In the genomic region with DNA sequence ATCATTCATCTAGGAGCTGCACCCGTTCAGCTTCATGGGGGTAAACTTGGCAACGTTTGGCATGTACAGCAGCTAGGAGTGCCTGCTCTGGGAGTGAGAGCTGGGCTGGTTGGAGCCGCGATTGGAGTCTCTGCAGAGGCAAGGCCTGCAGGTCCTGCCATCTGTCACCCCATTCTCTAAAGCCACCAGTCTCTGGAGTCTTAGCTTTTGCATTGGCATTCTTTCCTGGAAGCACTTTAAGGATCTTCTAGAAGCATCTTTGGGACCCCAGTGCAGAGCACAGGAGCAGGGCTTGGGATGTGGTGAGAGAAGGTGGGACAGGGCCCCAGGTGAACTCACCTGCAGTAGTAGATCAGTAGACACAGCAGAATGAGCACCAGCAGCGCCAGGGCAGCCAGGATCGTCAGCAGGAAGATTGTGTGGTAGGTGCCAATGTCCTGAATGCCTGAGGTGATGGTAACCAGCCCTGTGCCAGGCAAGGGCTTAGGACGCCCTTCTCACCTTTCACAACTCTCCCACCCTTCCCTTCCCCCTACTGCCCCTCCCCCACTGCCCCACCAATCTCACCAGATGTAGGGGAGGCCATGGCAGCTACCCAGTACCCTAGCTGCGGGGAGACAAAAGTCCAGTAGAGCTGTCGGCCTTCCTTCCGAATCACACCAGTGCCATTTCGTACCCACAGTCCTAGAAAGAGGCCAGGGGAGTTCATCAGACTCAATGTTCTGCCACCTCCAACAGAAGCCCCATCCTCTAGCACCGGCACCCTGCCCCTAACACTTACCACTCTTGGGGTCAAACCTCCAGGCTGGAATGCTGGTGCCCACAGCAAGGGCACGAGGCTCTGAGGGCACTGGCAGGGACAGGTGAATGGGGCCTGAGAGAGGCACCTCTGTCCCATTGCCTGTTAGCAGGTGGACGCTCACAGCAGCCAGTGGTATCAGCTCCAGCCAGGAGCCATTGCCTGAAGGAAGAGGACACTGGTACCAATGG, we compare ENCODE assay signal across 12 mouse cellular contexts. TPM values are rescaled to one million over a fixed set of nuclear protein-coding genes. Genes with fewer than 3 reads are reported as not detected.
DNase-seq lines count a peak whose midpoint lies in the region; ATAC-seq and TF ChIP-seq lines count a peak whose summit lies in the region.
"Had no signal": no experiment of that assay in that cellular context is flagged by ENCODE, and none has a peak within 500 bp of the region (broad histone marks: within the 10 kb centered on the region; RNA-seq: fewer than 3 reads in every experiment).

No protein-coding gene starts in this region.

- H3K27ac ChIP-seq in heart, embryonic 11.5 days (ENCODE audit: low read depth, low read length): no peak overlapping the region
- H3K27ac ChIP-seq in midbrain, embryonic 11.5 days (ENCODE audit: low read depth, low read length): no peak overlapping the region
- no peak overlapping the region for H3K27ac ChIP-seq in midbrain, embryonic 15.5 days
- H3K27ac ChIP-seq in hindbrain, postnatal 0 days: no peak overlapping the region
- H3K27ac ChIP-seq: limb, embryonic 15.5 days; lung, embryonic 15.5 days had no signal

- intact Hi-C loops in heart, postnatal 25 days (cut with DNase I): no loop called here

- H3K4me3 ChIP-seq in heart, embryonic 11.5 days (ENCODE audit: low read depth, low read length): peak overlapping the region; percentile 58
- no peak overlapping the region for H3K4me3 ChIP-seq in midbrain, embryonic 11.5 days (ENCODE audit: low read depth, low read length)
- H3K4me3 ChIP-seq in midbrain, embryonic 15.5 days: no peak overlapping the region
- H3K4me3 ChIP-seq in hindbrain, postnatal 0 days (ENCODE audit: low read length): no peak overlapping the region

- DNase-seq in heart, postnatal 25 days (ENCODE audit: low spot score): no peak
- peak; percentile 80 for DNase-seq in midbrain, embryonic 11.5 days (ENCODE audit: low spot score, missing footprints)
- peak; percentile 69 to 72 for DNase-seq in cerebellum, postnatal 10 days
- peak; percentile 33 for DNase-seq in hindbrain, postnatal 0 days (ENCODE audit: low spot score)
- no peak for DNase-seq in thymus, postnatal 36 days
- DNase-seq in ovary, postnatal 36 days (ENCODE audit: low spot score): no peak
- DNase-seq: adrenal gland, adult 2 months; heart, adult 18-20 months had no signal

- ATAC-seq in heart, embryonic 11.5 days (replicated peaks; ENCODE audit: insufficient number of reproducible peaks, low FRiP score, low TSS enrichment): no peak
- ATAC-seq in midbrain, embryonic 11.5 days (ENCODE audit: low FRiP score): no peak
- no peak for ATAC-seq in midbrain, embryonic 15.5 days (replicated peaks)
- no peak for ATAC-seq in hindbrain, postnatal 0 days

- 77% methylated on average over 14 of the region's 14 CpGs for WGBS in heart, embryonic 11.5 days (ENCODE audit: insufficient replicate concordance)
- 77% methylated on average over 14 of the region's 14 CpGs for WGBS in midbrain, embryonic 11.5 days
- 78% methylated on average over 14 of the region's 14 CpGs for WGBS in midbrain, embryonic 15.5 days
- 69% methylated on average over 14 of the region's 14 CpGs for WGBS in hindbrain, postnatal 0 days

- peaks cover 21% of the 10 kb centered on the region for H3K36me3 ChIP-seq in heart, embryonic 11.5 days (ENCODE audit: control insufficient read depth, insufficient read depth, low read length)
- H3K36me3 ChIP-seq in midbrain, embryonic 11.5 days (ENCODE audit: control insufficient read depth, insufficient read depth, low read length): peaks cover 29% of the 10 kb centered on the region
- H3K36me3 ChIP-seq in midbrain, embryonic 15.5 days (replicated peaks): peaks cover 47% of the 10 kb centered on the region
- H3K36me3 ChIP-seq in hindbrain, postnatal 0 days (ENCODE audit: insufficient read depth, low read length): peaks cover 55% of the 10 kb centered on the region

- H3K4me1 ChIP-seq in heart, embryonic 11.5 days (ENCODE audit: control insufficient read depth, insufficient read depth, low read length): peaks cover 25% of the 10 kb centered on the region
- peaks cover 24% of the 10 kb centered on the region for H3K4me1 ChIP-seq in midbrain, embryonic 11.5 days (ENCODE audit: control insufficient read depth, insufficient read depth, low read length)
- H3K4me1 ChIP-seq in midbrain, embryonic 15.5 days: peaks cover 34% of the 10 kb centered on the region
- 0 out of 2 replicates have a peak, but pooled peaks cover 8% of the 10 kb centered on the region for H3K4me1 ChIP-seq in hindbrain, postnatal 0 days (ENCODE audit: insufficient read depth, low read length)

- TF ChIP-seq CTCF in hindbrain, postnatal 0 days (IDR thresholded peaks at IDR 0.05; ENCODE audit: low read depth): no peak

- peak overlapping the region; percentile 98; the same call in 1 of the 2 replicates for H3K4me2 ChIP-seq in heart, embryonic 11.5 days
- no peak overlapping the region for H3K4me2 ChIP-seq in midbrain, embryonic 11.5 days
- H3K4me2 ChIP-seq in midbrain, embryonic 15.5 days: no peak overlapping the region
- H3K4me2 ChIP-seq in hindbrain, postnatal 0 days (ENCODE audit: low read depth, low read length): no peak overlapping the region

- H3K27me3 ChIP-seq in heart, embryonic 11.5 days (ENCODE audit: control insufficient read depth, insufficient read depth, low read length): peaks cover 12% of the 10 kb centered on the region
- peaks cover 11% of the 10 kb centered on the region for H3K27me3 ChIP-seq in midbrain, embryonic 11.5 days (ENCODE audit: control insufficient read depth, insufficient read depth, low read length)
- no peaks in the 10 kb centered on the region for H3K27me3 ChIP-seq in midbrain, embryonic 15.5 days (replicated peaks)
- no peaks in the 10 kb centered on the region for H3K27me3 ChIP-seq in hindbrain, postnatal 0 days (ENCODE audit: insufficient read depth, low read length)

- no peaks in the 10 kb centered on the region for H3K9me3 ChIP-seq in heart, embryonic 11.5 days (replicated peaks; ENCODE audit: control insufficient read depth, low read length)
- no peaks in the 10 kb centered on the region for H3K9me3 ChIP-seq in midbrain, embryonic 11.5 days (ENCODE audit: control insufficient read depth, low read length)
- H3K9me3 ChIP-seq in midbrain, embryonic 15.5 days: no peaks in the 10 kb centered on the region
- no peaks in the 10 kb centered on the region for H3K9me3 ChIP-seq in hindbrain, postnatal 0 days (ENCODE audit: low read length)
- H3K9me3 ChIP-seq: limb, embryonic 15.5 days; lung, embryonic 15.5 days had no signal

- H3K9ac ChIP-seq in heart, embryonic 11.5 days (ENCODE audit: low read depth, low read length): no peak overlapping the region
- no peak overlapping the region for H3K9ac ChIP-seq in midbrain, embryonic 11.5 days (ENCODE audit: low read length)
- no peak overlapping the region for H3K9ac ChIP-seq in midbrain, embryonic 15.5 days
- no peak overlapping the region for H3K9ac ChIP-seq in hindbrain, postnatal 0 days (replicated peaks; ENCODE audit: low read length)
- H3K9ac ChIP-seq: limb, embryonic 15.5 days had no signal

RNA-seq across cellular contexts. Expression of gene Fam171a2, which starts 8.1 kb away (rescaled TPM):
- polyA plus RNA-seq in heart, embryonic 11.5 days (2014; fragmentation: Nextera tagmentation; extraction: Ambion mirVana): 3.1 and 5.1 TPM in 2 replicates
- 1 to 10 TPM; 5.8 to 6.5 TPM for total RNA-seq in heart, postnatal 25 days (2021)
- 7.2 and 10.6 TPM in 2 replicates for polyA plus RNA-seq in midbrain, embryonic 11.5 days (2014; fragmentation: Nextera tagmentation; extraction: Ambion mirVana)
- 28.7 and 36.4 TPM in 2 replicates for polyA plus RNA-seq in midbrain, embryonic 15.5 days (2015; fragmentation: Nextera tagmentation; extraction: Ambion mirVana)
- total RNA-seq in hindbrain, postnatal 0 days (2014; rRNA removed): 546 and 699 TPM in 2 replicates
- polyA plus RNA-seq in hindbrain, postnatal 0 days (2015; fragmentation: Nextera tagmentation; extraction: Ambion mirVana): 20.6 and 21.0 TPM in 2 replicates

RNA-seq across cellular contexts. Expression of gene Grn, which starts 9.3 kb away (rescaled TPM):
- polyA plus RNA-seq in heart, embryonic 11.5 days (2014; fragmentation: Nextera tagmentation; extraction: Ambion mirVana): 110 and 113 TPM in 2 replicates
- total RNA-seq in heart, postnatal 25 days (2021): 100 to 1,000 TPM; 101 to 104 TPM
- 36.8 and 39.3 TPM in 2 replicates for polyA plus RNA-seq in midbrain, embryonic 11.5 days (2014; fragmentation: Nextera tagmentation; extraction: Ambion mirVana)
- 75.2 and 82.0 TPM in 2 replicates for polyA plus RNA-seq in midbrain, embryonic 15.5 days (2015; fragmentation: Nextera tagmentation; extraction: Ambion mirVana)
- 85.6 and 98.5 TPM in 2 replicates for total RNA-seq in hindbrain, postnatal 0 days (2014; rRNA removed)
- 98.4 and 104 TPM in 2 replicates for polyA plus RNA-seq in hindbrain, postnatal 0 days (2015; fragmentation: Nextera tagmentation; extraction: Ambion mirVana)

RNA-seq across cellular contexts. Expression of gene Itga2b, which starts 30.5 kb away (rescaled TPM):
- polyA plus RNA-seq in heart, embryonic 11.5 days (2014; fragmentation: Nextera tagmentation; extraction: Ambion mirVana): 8.5 and 15.8 TPM in 2 replicates
- 1 to 10 TPM; 3.5 to 4.5 TPM for total RNA-seq in heart, postnatal 25 days (2021)
- polyA plus RNA-seq in midbrain, embryonic 11.5 days (2014; fragmentation: Nextera tagmentation; extraction: Ambion mirVana): 4.5 and 5.2 TPM in 2 replicates
- polyA plus RNA-seq in midbrain, embryonic 15.5 days (2015; fragmentation: Nextera tagmentation; extraction: Ambion mirVana): 9.0 TPM in 2 replicates
- 3.5 and 5.6 TPM in 2 replicates for total RNA-seq in hindbrain, postnatal 0 days (2014; rRNA removed)
- polyA plus RNA-seq in hindbrain, postnatal 0 days (2015; fragmentation: Nextera tagmentation; extraction: Ambion mirVana): 13.7 and 14.2 TPM in 2 replicates

RNA-seq across cellular contexts. Expression of gene Slc25a39, which starts 31.6 kb away (rescaled TPM):
- 274 and 281 TPM in 2 replicates for polyA plus RNA-seq in heart, embryonic 11.5 days (2014; fragmentation: Nextera tagmentation; extraction: Ambion mirVana)
- total RNA-seq in heart, postnatal 25 days (2021): 100 to 1,000 TPM; 163 to 175 TPM
- polyA plus RNA-seq in midbrain, embryonic 11.5 days (2014; fragmentation: Nextera tagmentation; extraction: Ambion mirVana): 167 and 193 TPM in 2 replicates
- polyA plus RNA-seq in midbrain, embryonic 15.5 days (2015; fragmentation: Nextera tagmentation; extraction: Ambion mirVana): 146 and 168 TPM in 2 replicates
- 169 and 194 TPM in 2 replicates for total RNA-seq in hindbrain, postnatal 0 days (2014; rRNA removed)
- 165 and 176 TPM in 2 replicates for polyA plus RNA-seq in hindbrain, postnatal 0 days (2015; fragmentation: Nextera tagmentation; extraction: Ambion mirVana)

RNA-seq across cellular contexts. Expression of gene Rundc3a, which starts 46.2 kb away (rescaled TPM):
- 1.3 TPM in 2 replicates for polyA plus RNA-seq in heart, embryonic 11.5 days (2014; fragmentation: Nextera tagmentation; extraction: Ambion mirVana)
- not detected for total RNA-seq in heart, postnatal 25 days (2021)
- 42.0 and 43.0 TPM in 2 replicates for polyA plus RNA-seq in midbrain, embryonic 11.5 days (2014; fragmentation: Nextera tagmentation; extraction: Ambion mirVana)
- 160 and 165 TPM in 2 replicates for polyA plus RNA-seq in midbrain, embryonic 15.5 days (2015; fragmentation: Nextera tagmentation; extraction: Ambion mirVana)
- 310 and 349 TPM in 2 replicates for total RNA-seq in hindbrain, postnatal 0 days (2014; rRNA removed)
- 114 and 125 TPM in 2 replicates for polyA plus RNA-seq in hindbrain, postnatal 0 days (2015; fragmentation: Nextera tagmentation; extraction: Ambion mirVana)

Comparison
In these comparisons a context has a peak if more than half of its experiments do, and no peak if none do; other contexts are left out.
1. DNase-seq: peak in midbrain, embryonic 11.5 days (single experiment), cerebellum, postnatal 10 days (2 of 2) and hindbrain, postnatal 0 days (single experiment); none in heart, postnatal 25 days (single experiment), thymus, postnatal 36 days (0 of 2) and ovary, postnatal 36 days (single experiment).